ENCODE assay signal across 8 mouse cellular contexts in the genomic region with DNA sequence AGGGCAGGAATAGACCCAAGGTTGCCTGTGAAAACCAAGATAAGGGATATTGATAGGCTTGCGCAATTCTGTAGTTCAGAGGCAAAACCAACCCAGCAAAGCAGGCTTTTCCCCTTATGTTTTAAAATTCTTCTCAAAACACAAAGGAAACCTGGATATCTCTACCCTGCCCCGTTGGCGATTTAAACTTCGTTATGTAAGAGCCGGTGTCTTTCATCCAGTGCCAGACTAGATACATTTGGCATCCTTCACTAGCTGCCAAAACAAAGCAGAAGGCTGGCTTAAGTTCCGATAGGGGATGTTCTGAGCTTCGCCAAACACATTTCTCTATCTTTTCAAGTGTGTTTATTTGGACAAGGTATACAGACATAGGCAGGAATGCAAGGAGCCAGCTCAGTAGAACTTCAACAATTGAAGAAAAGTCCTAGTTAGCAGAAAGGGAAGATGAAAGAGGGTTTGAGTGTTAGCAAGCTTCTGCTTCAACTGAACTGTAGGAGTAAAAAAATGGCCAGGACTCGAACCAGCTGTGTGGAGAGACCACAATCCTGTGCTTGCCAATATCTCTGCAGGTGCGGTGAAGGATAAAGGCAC.
DNase-seq lines count a peak whose midpoint lies in the region; ATAC-seq and TF ChIP-seq lines count a peak whose summit lies in the region.

No protein-coding gene starts in this region.

- intact Hi-C loops in gastrocnemius, adult 2 months (cut with DNase I), result no loop called here

- no peaks in the 10 kb centered on the region for H3K9me3 ChIP-seq in forebrain, embryonic 15.5 days
- no peaks in the 10 kb centered on the region for H3K9me3 ChIP-seq in lung, postnatal 0 days (ENCODE audit: low read length)

- no peak for DNase-seq in gastrocnemius, adult 2 months
- DNase-seq in gastrocnemius, adult 18-20 months (ENCODE audit: low spot score), result no peak
- peak; percentile 30 for DNase-seq in thymus, adult 2 months
- DNase-seq in thymus, postnatal 10 days (ENCODE audit: low spot score in 2 of 2), result no peak
- peak; percentile 69 for DNase-seq in lung, postnatal 0 days (ENCODE audit: low spot score)
- DNase-seq in layer of hippocampus, adult 11-12 months (ENCODE audit: low spot score), result no peak
- no peak for DNase-seq in right cerebral cortex, postnatal 36 days (ENCODE audit: low spot score in 2 of 2)

- H3K9ac ChIP-seq in forebrain, embryonic 15.5 days (replicated peaks), result no peak overlapping the region
- H3K9ac ChIP-seq in lung, postnatal 0 days (replicated peaks; ENCODE audit: low read depth), result no peak overlapping the region

- TF ChIP-seq EP300 in lung, postnatal 0 days (IDR thresholded peaks at IDR 0.05), result no peak; the same call in 1 of the 2 replicates

- peak overlapping the region; percentile 43; the same call in 1 of the 2 replicates for H3K27ac ChIP-seq in gastrocnemius, adult 2 months
- peak overlapping the region; percentile 53; the same call in 1 of the 2 replicates for H3K27ac ChIP-seq in thymus, adult 2 months (ENCODE audit: control insufficient read depth, insufficient read depth, low read length)
- H3K27ac ChIP-seq in forebrain, embryonic 15.5 days (replicated peaks), result peak overlapping the region; percentile 66
- H3K27ac ChIP-seq in lung, postnatal 0 days (ENCODE audit: low read length), result peak overlapping the region; percentile 11

- no peak for TF ChIP-seq POLR2A in thymus, adult 2 months (IDR thresholded peaks at IDR 0.05; ENCODE audit: control insufficient read depth, extremely low read depth, insufficient read depth, low read length, poor library complexity)

- no peaks in the 10 kb centered on the region for H3K27me3 ChIP-seq in thymus, adult 2 months (ENCODE audit: control insufficient read depth, insufficient read depth, low read length)
- no peaks in the 10 kb centered on the region for H3K27me3 ChIP-seq in forebrain, embryonic 15.5 days
- no peaks in the 10 kb centered on the region for H3K27me3 ChIP-seq in lung, postnatal 0 days (replicated peaks; ENCODE audit: insufficient read depth, low read length)

- 55% methylated on average over 9 of the region's 9 CpGs for WGBS in thymus, adult 2 months
- WGBS in forebrain, embryonic 15.5 days, result 50% methylated on average over 9 of the region's 9 CpGs
- 19% methylated on average over 9 of the region's 9 CpGs for WGBS in lung, postnatal 0 days

- peaks cover 10% of the 10 kb centered on the region; the same call in 1 of the 2 replicates for H3K36me3 ChIP-seq in thymus, adult 2 months (ENCODE audit: control insufficient read depth, insufficient read depth, low read length)
- H3K36me3 ChIP-seq in forebrain, embryonic 15.5 days, result no peaks in the 10 kb centered on the region
- peaks cover 7% of the 10 kb centered on the region; the same call in 1 of the 2 replicates for H3K36me3 ChIP-seq in lung, postnatal 0 days (ENCODE audit: insufficient read depth, low read length)

- H3K4me3 ChIP-seq in gastrocnemius, adult 2 months, result no peak overlapping the region
- H3K4me3 ChIP-seq in thymus, adult 2 months (ENCODE audit: control insufficient read depth, insufficient read depth, low read length), result no peak overlapping the region
- no peak overlapping the region for H3K4me3 ChIP-seq in forebrain, embryonic 15.5 days
- H3K4me3 ChIP-seq in lung, postnatal 0 days (ENCODE audit: low read depth, low read length), result no peak overlapping the region

- 0 out of 2 replicates have a peak, but pooled peaks have one; percentile 23 for ATAC-seq in forebrain, embryonic 15.5 days (replicated peaks)
- peak; percentile 27; the same call in 1 of the 2 replicates for ATAC-seq in lung, postnatal 0 days

- no peak overlapping the region for H3K4me2 ChIP-seq in forebrain, embryonic 15.5 days (replicated peaks)
- H3K4me2 ChIP-seq in lung, postnatal 0 days (replicated peaks; ENCODE audit: low read depth, low read length), result no peak overlapping the region

- TF ChIP-seq CTCF in gastrocnemius, adult 2 months (IDR thresholded peaks at IDR 0.05), result no peak
- no peak for TF ChIP-seq CTCF in thymus, adult 2 months (IDR thresholded peaks at IDR 0.05; ENCODE audit: borderline replicate concordance, control insufficient read depth, extremely low read depth, insufficient read depth, low read length, poor library complexity)
- TF ChIP-seq CTCF in lung, postnatal 0 days (IDR thresholded peaks at IDR 0.05), result no peak

- H3K4me1 ChIP-seq in thymus, adult 2 months (replicated peaks; ENCODE audit: control insufficient read depth, insufficient read depth, low read length), result peaks cover 24% of the 10 kb centered on the region
- H3K4me1 ChIP-seq in forebrain, embryonic 15.5 days, result peaks cover 12% of the 10 kb centered on the region
- H3K4me1 ChIP-seq in lung, postnatal 0 days (ENCODE audit: insufficient read depth, low read depth, low read length), result peaks cover 7% of the 10 kb centered on the region; the same call in 1 of the 2 replicates

Comparison
In these comparisons a context has a peak if more than half of its experiments do, and no peak if none do; other contexts are left out.
1. DNase-seq: peak in thymus, adult 2 months (single experiment) and lung, postnatal 0 days (single experiment); none in gastrocnemius, adult 2 months (single experiment), gastrocnemius, adult 18-20 months (single experiment), thymus, postnatal 10 days (0 of 2), layer of hippocampus, adult 11-12 months (single experiment) and right cerebral cortex, postnatal 36 days (0 of 2).
2. H3K27ac ChIP-seq: peak in every context shown above with its lines; median percentile 66 in forebrain, embryonic 15.5 days; 53 in thymus, adult 2 months; 43 in gastrocnemius, adult 2 months; 11 in lung, postnatal 0 days.